In the genomic region with DNA sequence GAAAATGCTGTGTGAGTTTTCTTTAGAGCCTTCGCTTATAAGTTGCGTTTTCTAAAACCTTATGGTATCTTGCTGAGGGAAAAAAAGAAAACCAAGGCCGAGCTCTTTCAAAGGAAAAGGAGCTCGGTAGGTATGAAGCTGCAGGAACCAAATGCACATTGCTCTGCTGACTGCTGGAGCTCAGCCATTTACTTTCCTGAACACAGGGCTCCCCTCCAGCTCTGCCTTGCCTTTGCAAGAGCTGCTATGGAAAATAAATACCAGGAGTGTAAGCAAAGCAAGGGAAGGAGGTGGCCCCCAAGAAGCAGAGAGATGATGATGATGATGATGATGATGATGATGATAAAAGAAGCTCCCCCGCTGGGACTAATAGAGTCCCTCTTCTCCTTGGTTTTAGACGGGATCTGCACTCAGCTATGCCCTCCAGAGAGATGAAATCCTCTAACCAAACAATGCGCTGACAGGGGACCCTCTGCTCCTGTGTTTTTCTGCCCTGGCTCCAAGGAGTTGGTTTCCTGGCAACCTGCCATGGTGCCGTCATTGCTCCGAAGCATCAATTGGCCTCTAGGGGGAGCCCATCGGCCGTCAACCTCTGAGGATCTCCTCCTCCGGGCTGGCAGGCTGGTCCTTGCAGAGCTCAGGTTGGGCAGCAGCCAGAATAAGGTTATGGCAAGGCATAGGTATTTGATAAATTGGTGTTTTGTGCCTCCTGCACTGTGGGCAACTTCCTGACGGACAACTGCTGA, we compare ENCODE assay signal across 8 mouse cellular contexts.
A peak's percentile ranks its signal among the peaks of the same experiment; 100 is the strongest.
DNase-seq lines count a peak whose midpoint lies in the region; ATAC-seq and TF ChIP-seq lines count a peak whose summit lies in the region.

No protein-coding gene starts in this region.

- no peaks in the 10 kb centered on the region for H3K27me3 ChIP-seq in hindbrain, embryonic 15.5 days

- ATAC-seq in hindbrain, embryonic 15.5 days (ENCODE audit: low FRiP score, low read depth), result peak; percentile 65; the same call in 1 of the 2 replicates
- ATAC-seq in erythroblast, adult 5-6 weeks (replicated peaks; ENCODE audit: low FRiP score, poor library complexity, severe bottlenecking), result no peak

- no peak overlapping the region for H3K4me3 ChIP-seq in cortical plate, adult 2 months (ENCODE audit: insufficient read depth, low read length)
- H3K4me3 ChIP-seq in hindbrain, embryonic 15.5 days, result no peak overlapping the region

- no peak overlapping the region for H3K9ac ChIP-seq in hindbrain, embryonic 15.5 days

- H3K36me3 ChIP-seq in hindbrain, embryonic 15.5 days, result no peaks in the 10 kb centered on the region

- TF ChIP-seq POLR2A in cortical plate, adult 2 months (IDR thresholded peaks at IDR 0.05; ENCODE audit: extremely low read depth, insufficient read depth, low read length), result no peak

- peak; percentile 78 for TF ChIP-seq CTCF in cortical plate, adult 2 months (IDR thresholded peaks at IDR 0.05; ENCODE audit: extremely low read depth, insufficient read depth, low read length)

- no peaks in the 10 kb centered on the region for H3K4me1 ChIP-seq in cortical plate, adult 2 months (ENCODE audit: control insufficient read depth, insufficient read depth, low read length)
- H3K4me1 ChIP-seq in hindbrain, embryonic 15.5 days (replicated peaks), result peaks cover 15% of the 10 kb centered on the region

- no peaks in the 10 kb centered on the region for H3K9me3 ChIP-seq in hindbrain, embryonic 15.5 days

- H3K4me2 ChIP-seq in hindbrain, embryonic 15.5 days, result peak overlapping the region; percentile 37

- DNase-seq in adrenal gland, adult 2 months, result peak; percentile 90
- DNase-seq in gastrocnemius, adult 8-10 months (ENCODE audit: low spot score in 2 of 2), result peak; percentile 71 to 73
- peak; percentile 85 to 86 for DNase-seq in layer of hippocampus, postnatal 36 days
- peak; percentile 87 to 93 for DNase-seq in lung, postnatal 4 days
- peak; percentile 71 to 73 for DNase-seq in right cerebral cortex, postnatal 36 days (ENCODE audit: low spot score in 2 of 2)

- WGBS in hindbrain, embryonic 15.5 days, result 20% methylated on average over 13 of the region's 13 CpGs

- no peak overlapping the region for H3K27ac ChIP-seq in cortical plate, adult 2 months (ENCODE audit: insufficient read depth, low read length)
- H3K27ac ChIP-seq in hindbrain, embryonic 15.5 days (replicated peaks), result peak overlapping the region; percentile 67
